Mouse (Mus musculus) limb, embryonic 11.5 days (tissue): ENCODE results near the gene Nphp3. TPM values are rescaled to one million over a fixed set of nuclear protein-coding genes. Genes with fewer than 3 reads are reported as not detected.

ENCODE experiments used
- ATAC-seq: fragments of 200-750 bp; cut with Nextera tagmentation; 2 replicates; pipeline ENCODE4 v1.8.0; 2017; ENCODE audit warnings: low read depth; ENCODE audit not compliant: insufficient number of reproducible peaks, low FRiP score, low TSS enrichment
- DNase-seq: peaks from one replicate; pipeline ENCODE4 v3.0.0-alpha.2; 2015; ENCODE audit warnings: low spot score
- H3K27ac ChIP-seq: fragments of 300-500 bp; sonication (generic); replicated peaks from 2 replicates; pipeline ENCODE4 v1.5.1; 2014; ENCODE audit warnings: low read depth, mild to moderate bottlenecking, low read length
- H3K27me3 ChIP-seq: fragments of 300-500 bp; sonication (generic); 2 replicates; pipeline ENCODE4 v1.6.1; 2014; ENCODE audit warnings: mild to moderate bottlenecking, low read length, mixed read lengths; ENCODE audit not compliant: control insufficient read depth, insufficient read depth
- H3K36me3 ChIP-seq: fragments of 300-500 bp; sonication (generic); 2 replicates; pipeline ENCODE4 v1.6.1; 2014; ENCODE audit warnings: mild to moderate bottlenecking, low read length, moderate library complexity, mixed read lengths; ENCODE audit not compliant: control insufficient read depth, insufficient read depth
- H3K4me1 ChIP-seq: fragments of 300-500 bp; sonication (generic); 2 replicates; pipeline ENCODE4 v1.6.1; 2014; ENCODE audit warnings: low read length, mixed read lengths; ENCODE audit not compliant: control insufficient read depth, insufficient read depth
- H3K4me2 ChIP-seq: fragments of 300-500 bp; sonication (generic); 2 replicates; pipeline ENCODE4 v1.6.1; 2014; ENCODE audit warnings: low read depth, mild to moderate bottlenecking, moderate library complexity; ENCODE audit not compliant: severe bottlenecking
- H3K4me3 ChIP-seq: fragments of 300-500 bp; sonication (generic); 2 replicates; pipeline ENCODE4 v1.5.1; 2014; ENCODE audit warnings: low read depth, low read length
- H3K9ac ChIP-seq: fragments of 300-500 bp; sonication (generic); 2 replicates; pipeline ENCODE4 v1.6.1; 2014; ENCODE audit warnings: mild to moderate bottlenecking, low read length
- H3K9me3 ChIP-seq: fragments of 300-500 bp; sonication (generic); 2 replicates; pipeline ENCODE4 v1.6.1; 2016; ENCODE audit warnings: low read length; ENCODE audit not compliant: control insufficient read depth
- WGBS: fragments of 180-500 bp; shearing (Covaris S2); extraction: QIAGEN DNeasy Blood & Tissue Kit; methylation state at CpG from one replicate; pipeline ENCODE4 v1.1.7; 2014; 5-methylcytosine and 5-hydroxymethylcytosine counted together
- polyA plus RNA-seq: library from polyadenylated mRNA; unstranded; fragments of >200 nt; fragmentation: Nextera tagmentation; extraction: Ambion mirVana; gene quantifications from 2 replicates; pipeline ENCODE4 v1.2.1, GENCODE M21; 2014

The Nphp3 gene
- polyA plus RNA-seq, 1 experiment from 2014 or later = 6.1 TPM

DNA sequence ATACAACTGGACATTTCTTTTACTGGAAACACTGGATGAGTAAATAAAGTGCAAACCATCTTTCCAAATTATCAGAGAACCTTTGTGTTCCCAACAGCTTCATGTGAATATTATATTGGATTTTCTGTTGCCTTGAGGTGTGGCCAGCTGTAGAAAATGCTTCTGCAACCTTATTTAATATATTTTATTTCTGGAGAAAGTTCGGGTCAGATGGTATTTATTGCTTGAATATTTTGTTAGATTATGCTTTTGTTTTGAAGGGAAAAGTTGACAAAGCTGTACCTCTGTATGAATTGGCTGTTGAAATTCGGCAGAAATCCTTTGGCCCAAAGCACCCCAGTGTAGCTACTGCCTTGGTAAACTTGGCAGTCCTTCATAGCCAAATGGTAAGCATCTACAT is 38.0 kb downstream of the Nphp3 start, which contains the start of gene Gm28305:
Gene Gm28305 (plus strand): TSS at position 301 of the 400 bp plus-strand sequence.
- H3K27me3 ChIP-seq = no peaks in the 10 kb centered on the region
- no peak within 1 kb of the TSS for H3K27ac ChIP-seq
- H3K36me3 ChIP-seq = no peaks in the 10 kb centered on the region
- DNase-seq (no peak), ATAC-seq (no peak)
- H3K4me1 ChIP-seq = no peaks in the 10 kb centered on the region
- H3K9ac ChIP-seq = no peak within 1 kb of the TSS
- H3K9me3 ChIP-seq = no peaks in the 10 kb centered on the region
- 62% methylated on average over 2 of the region's 2 CpGs for WGBS
- H3K4me3 ChIP-seq = no peak within 1 kb of the TSS
- H3K4me2 ChIP-seq = no peak within 1 kb of the TSS

DNA sequence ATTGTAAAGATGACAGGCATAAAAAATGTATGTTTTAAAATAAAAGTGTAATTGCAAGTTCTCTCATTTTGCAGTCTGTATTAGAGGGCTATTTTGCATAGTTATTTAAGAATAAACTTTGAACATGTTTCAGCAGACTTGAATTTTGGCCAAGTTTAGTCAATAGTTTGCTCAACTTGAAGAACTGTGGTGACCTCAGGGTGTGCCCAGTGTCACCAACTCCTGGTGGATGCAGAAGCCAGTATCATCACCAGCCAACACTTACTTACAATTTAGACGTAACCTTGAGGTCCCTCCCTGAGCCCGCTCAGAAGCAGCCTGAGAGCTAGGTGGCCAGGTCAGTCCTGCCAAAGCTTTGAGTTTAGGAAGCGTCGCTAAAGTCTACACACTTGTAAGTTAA is 41.3 kb downstream of the Nphp3 start:
- Histone ChIP-seq H3K4me2 (no peak overlapping the region), H3K36me3 (peaks cover 7% of the 10 kb centered on the region; the same call in 1 of the 2 replicates), H3K27me3 (no peaks in the 10 kb centered on the region), H3K27ac (no peak overlapping the region), H3K9me3 (no peaks in the 10 kb centered on the region), H3K4me3 (no peak overlapping the region), H3K4me1 (no peaks in the 10 kb centered on the region), H3K9ac (no peak overlapping the region)
- DNase-seq (no peak), ATAC-seq (no peak)
- 87% methylated on average over 4 of the region's 4 CpGs for WGBS

DNA sequence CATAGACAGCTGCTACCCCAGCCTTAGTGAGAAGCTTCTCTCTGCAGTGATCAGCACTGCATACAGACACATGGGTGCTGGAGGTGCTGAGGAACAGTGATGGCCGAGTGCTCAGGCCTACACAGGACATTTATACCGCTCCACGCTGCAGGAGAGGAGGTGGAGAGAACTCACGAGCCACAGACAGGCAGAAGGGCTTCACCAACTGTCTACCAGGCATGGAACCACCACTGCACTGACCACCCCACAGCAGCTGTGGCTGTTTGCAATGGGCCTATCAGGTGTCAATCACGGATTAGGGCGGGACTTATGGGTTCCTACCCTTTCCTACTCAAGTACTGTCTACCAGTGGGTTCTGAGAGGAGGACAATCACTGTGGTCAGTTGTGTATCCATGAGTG is 48.7 kb downstream of the Nphp3 start:
- H3K4me3 ChIP-seq = no peak overlapping the region
- no peak overlapping the region for H3K4me2 ChIP-seq
- peaks cover 23% of the 10 kb centered on the region for H3K36me3 ChIP-seq
- H3K9ac ChIP-seq = no peak overlapping the region
- no peaks in the 10 kb centered on the region for H3K4me1 ChIP-seq
- DNase-seq = no peak
- no peak overlapping the region for H3K27ac ChIP-seq
- H3K27me3 ChIP-seq = no peaks in the 10 kb centered on the region
- 92% methylated on average over 6 of the region's 6 CpGs for WGBS
- ATAC-seq = no peak
- H3K9me3 ChIP-seq = no peaks in the 10 kb centered on the region

DNA sequence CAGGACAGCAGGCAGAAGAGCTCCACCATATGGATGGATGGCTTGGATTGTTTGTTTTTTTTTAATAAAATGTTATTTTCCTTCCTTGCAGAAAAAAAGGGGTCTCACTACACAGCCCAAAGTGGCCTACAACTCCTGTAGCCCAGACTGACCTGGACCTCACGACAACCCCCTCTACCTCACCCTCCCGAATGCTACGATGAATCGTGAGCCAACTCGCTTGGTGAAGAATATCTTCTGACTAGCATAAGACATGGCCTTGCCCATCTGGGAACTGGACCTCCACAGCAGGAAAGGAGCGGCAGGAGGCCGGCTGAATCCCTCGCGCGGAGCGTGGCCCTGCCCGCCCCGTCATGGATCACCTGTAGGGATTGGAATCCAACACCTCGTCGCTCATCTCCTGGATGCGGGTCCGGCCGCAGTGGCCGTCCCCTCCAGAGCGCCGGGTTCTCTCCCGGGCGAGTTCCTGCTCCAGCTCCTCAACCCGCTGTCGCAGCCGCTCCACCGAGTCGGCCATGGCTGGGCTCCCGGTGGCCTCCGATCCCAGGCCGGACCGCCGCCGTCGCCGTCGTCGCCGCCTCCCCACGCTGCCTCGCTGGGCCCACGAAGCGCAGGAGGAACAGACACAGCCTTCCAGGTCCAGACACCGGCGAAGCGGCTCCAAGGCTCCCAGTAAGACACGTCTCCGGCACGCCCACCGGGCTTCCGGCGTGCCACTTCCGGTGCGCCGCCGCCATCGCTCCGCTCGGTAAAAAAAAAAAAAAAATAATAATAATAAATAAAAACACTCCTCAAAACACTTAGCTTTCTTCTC is 60.3 kb downstream of the Nphp3 start, which contains the start of gene Uba5:
Gene Uba5 (minus strand): TSS at position 705 of the 814 bp plus-strand sequence.
- Histone ChIP-seq H3K4me2 (peak within 1 kb of the TSS; percentile 88), H3K9ac (peak within 1 kb of the TSS; percentile 59), H3K27ac (no peak within 1 kb of the TSS; the same call in 1 of the 2 replicates), H3K4me1 (peaks cover 7% of the 10 kb centered on the region; the same call in 1 of the 2 replicates), H3K36me3 (peaks cover 3% of the 10 kb centered on the region; the same call in 1 of the 2 replicates), H3K27me3 (no peaks in the 10 kb centered on the region), H3K4me3 (peak within 1 kb of the TSS; percentile 96), H3K9me3 (no peaks in the 10 kb centered on the region)
- WGBS = under 1% methylated on average over 56 of the region's 59 CpGs
- peak; percentile 75 for DNase-seq
- ATAC-seq = peak; percentile 67; the same call in 1 of the 2 replicates

- peak; percentile 95 for ATAC-seq
- Histone ChIP-seq H3K4me2 (peak within 1 kb of the TSS; percentile 88), H3K36me3 (peaks cover 3% of the 10 kb centered on the region; the same call in 1 of the 2 replicates), H3K4me1 (peaks cover 7% of the 10 kb centered on the region; the same call in 1 of the 2 replicates), H3K9ac (peak within 1 kb of the TSS; percentile 59), H3K4me3 (peak within 1 kb of the TSS; percentile 96), H3K9me3 (no peaks in the 10 kb centered on the region), H3K27ac (no peak within 1 kb of the TSS; the same call in 1 of the 2 replicates), H3K27me3 (no peaks in the 10 kb centered on the region)
- peak; percentile 89 for DNase-seq
- WGBS = 0% methylated on average over 29 of the region's 30 CpGs
Measured at GRCm38 (mm10) chr9:104063244-104063961, 61.1 kb downstream of the Nphp3 start, which contains the start of gene Acad11. Gene Acad11, plus strand, starts transcription at chr9:104063377.

DNA sequence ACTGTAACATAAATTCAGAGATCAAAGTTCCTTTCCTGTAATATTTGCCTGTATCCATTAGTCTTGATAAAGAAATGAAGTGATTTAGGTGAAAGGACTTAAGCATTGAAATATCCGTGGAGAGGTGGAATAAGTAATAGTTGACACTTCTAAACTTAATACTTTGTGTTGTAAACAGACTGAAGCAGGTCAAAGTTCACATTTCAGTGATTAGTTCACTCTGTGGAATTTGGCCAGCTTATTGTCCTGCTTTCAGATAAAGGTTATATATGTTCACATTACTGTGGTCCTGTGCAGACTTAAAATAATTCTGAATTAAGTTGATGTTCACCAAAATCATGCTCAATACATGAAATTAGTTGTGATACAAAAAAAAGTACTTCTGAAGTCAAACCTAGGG is 62.2 kb downstream of the Nphp3 start:
- H3K4me3 ChIP-seq = no peak overlapping the region
- no peak overlapping the region for H3K9ac ChIP-seq
- DNase-seq = no peak
- WGBS = 31% methylated on average over 1 of the region's 1 CpGs
- ATAC-seq = no peak
- H3K9me3 ChIP-seq = no peaks in the 10 kb centered on the region
- no peak overlapping the region for H3K4me2 ChIP-seq
- no peaks in the 10 kb centered on the region for H3K27me3 ChIP-seq
- H3K27ac ChIP-seq = no peak overlapping the region
- peaks cover 7% of the 10 kb centered on the region; the same call in 1 of the 2 replicates for H3K4me1 ChIP-seq
- H3K36me3 ChIP-seq = peaks cover 1% of the 10 kb centered on the region; the same call in 1 of the 2 replicates

GRCm38 (mm10) chr9:104070241-104070640 is 67.9 kb downstream of the Nphp3 start:
- 85% methylated on average over 4 of the region's 4 CpGs for WGBS

DNA sequence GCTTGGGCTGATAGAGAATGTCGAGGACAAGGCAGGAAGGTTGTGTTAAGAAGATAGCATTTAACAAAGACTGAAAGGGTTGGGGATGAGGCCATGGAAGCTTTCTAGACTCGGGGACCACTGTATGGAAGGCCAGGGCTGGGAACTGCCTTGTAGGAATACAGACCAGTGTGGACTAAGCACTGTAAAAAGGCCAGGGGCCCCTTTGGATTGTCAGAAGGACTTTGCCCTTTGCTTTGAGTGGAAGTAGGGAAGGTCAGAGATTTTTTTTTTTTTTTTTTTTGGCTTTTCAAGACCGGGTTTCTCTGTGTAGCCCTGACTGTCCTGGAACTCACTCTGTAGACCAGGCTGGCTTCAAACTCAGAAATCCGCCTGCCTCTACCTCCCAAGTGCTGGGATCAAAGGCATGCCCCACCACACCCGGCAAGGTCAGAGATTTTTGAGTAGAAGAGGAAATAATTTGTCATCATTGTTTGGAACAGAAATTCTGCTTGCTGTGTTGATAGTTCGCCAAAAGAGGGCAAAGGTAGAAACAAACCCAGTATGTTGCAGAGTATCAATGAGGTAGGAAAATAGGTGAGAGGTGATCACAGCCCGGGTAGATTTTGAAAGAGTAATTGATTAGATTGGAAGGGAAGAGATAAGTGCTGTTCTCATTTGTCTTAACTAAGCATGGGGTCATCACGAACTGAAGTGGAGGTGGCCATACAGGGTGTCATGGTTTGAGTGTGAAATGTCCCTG is 68.7 kb downstream of the Nphp3 start:
- no peaks in the 10 kb centered on the region for H3K4me1 ChIP-seq
- no peak overlapping the region for H3K9ac ChIP-seq
- 78% methylated on average over 8 of the region's 8 CpGs for WGBS
- H3K27me3 ChIP-seq = no peaks in the 10 kb centered on the region
- H3K4me2 ChIP-seq = no peak overlapping the region
- H3K4me3 ChIP-seq = no peak overlapping the region
- no peaks in the 10 kb centered on the region for H3K36me3 ChIP-seq
- DNase-seq (no peak), ATAC-seq (no peak)
- no peaks in the 10 kb centered on the region for H3K9me3 ChIP-seq
- H3K27ac ChIP-seq = no peak overlapping the region

More at GRCm38 (mm10) chr9:104070241-104070640, 67.9 kb downstream of the Nphp3 start:
- Histone ChIP-seq H3K4me2 (no peak overlapping the region), H3K36me3 (no peaks in the 10 kb centered on the region), H3K4me3 (no peak overlapping the region), H3K27ac (no peak overlapping the region), H3K9me3 (no peaks in the 10 kb centered on the region), H3K4me1 (no peaks in the 10 kb centered on the region), H3K9ac (no peak overlapping the region), H3K27me3 (no peaks in the 10 kb centered on the region)
- no peak for DNase-seq
- no peak for ATAC-seq
